Mouse (Mus musculus): Measurements from ENCODE around the gene Dgkq.

DNA sequence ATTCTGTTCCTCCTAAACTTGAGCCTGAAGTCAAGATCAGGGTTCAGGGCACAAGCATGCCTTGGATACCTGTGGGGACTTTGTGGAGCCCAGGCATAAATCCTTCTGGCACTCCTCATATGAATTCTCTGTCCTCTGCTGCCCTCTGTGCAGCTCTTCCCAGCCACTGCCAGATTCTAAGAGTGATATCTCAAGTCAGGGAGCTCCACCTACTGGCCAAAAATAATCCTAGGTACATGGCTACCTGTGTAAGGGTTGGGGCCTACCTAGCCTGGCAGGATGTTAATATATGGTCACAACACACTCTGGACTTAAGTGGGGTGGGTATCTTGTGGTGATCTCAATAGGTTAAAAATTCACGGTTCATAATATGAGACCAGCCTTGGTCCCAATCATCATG, 17.6 kb downstream of the Dgkq start:
- TF ChIP-seq CTCF (IDR thresholded peaks at IDR 0.05; ENCODE audit: low read depth, low read length) (peak; percentile 7; the same call in 1 of the 2 replicates), TAL1 (conservative IDR thresholded peaks at IDR 0.05; ENCODE audit: low read depth, low read length) (no peak), GATA1 (IDR thresholded peaks at IDR 0.05; ENCODE audit: borderline replicate concordance, low read length) (no peak), POLR2AphosphoS5 (IDR thresholded peaks at IDR 0.05; ENCODE audit: insufficient replicate concordance, low read depth, low read length) (no peak)
